Mouse (Mus musculus) CD8-positive naive resting alpha-beta T cell, adult 2 months (primary cell): ENCODE measurements around the gene Syk.

Experiments used
- DNase-seq, 2 experiments: peaks; one replicate each; pipeline ENCODE4 v3.0.0; 2022; ENCODE audit warnings: low read depth in 2 of 2, low spot score in 2 of 2

Gene Syk

DNA sequence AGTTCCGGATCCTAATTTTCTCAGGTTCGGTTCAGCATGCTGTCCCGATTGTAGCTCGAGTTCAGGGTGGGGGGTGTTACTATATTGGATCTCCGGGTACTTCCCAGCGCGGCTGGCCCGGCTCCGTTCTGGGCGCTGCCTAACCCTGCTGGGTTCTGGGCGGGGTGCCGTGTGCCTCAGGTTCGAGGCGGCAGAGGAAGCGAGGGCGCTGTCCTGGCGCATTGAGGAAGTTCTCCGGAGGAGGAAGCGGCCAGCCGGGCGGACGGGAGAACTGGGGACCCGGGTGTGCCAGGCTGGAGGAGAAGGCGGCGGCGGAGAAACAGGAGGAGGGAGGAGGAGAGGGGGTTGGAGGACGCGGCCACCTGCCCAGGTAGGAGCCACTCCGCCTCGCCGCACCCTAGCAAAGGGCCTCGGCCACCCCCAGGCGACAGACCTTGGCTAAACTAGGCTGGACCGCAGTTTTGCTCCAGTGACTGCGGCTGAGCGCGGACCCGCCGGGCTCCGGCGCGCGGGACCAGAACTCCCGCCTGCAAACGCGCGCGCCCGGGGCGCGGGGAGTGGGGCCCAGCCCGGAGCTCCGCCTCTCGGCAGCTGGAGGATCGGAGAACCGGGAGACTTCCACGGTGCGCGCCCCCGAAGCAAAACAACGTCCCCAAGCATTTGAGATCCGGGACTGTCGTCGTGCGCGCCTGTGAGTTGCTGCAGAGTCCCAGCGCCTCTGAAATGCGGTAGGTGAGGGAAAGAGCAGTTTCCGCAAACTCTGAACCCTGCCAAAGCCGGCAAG is at the start of gene Syk:
Gene Syk, plus strand, starts transcription at position 296 of the 784 bp plus-strand sequence.
- no peak for DNase-seq

DNA sequence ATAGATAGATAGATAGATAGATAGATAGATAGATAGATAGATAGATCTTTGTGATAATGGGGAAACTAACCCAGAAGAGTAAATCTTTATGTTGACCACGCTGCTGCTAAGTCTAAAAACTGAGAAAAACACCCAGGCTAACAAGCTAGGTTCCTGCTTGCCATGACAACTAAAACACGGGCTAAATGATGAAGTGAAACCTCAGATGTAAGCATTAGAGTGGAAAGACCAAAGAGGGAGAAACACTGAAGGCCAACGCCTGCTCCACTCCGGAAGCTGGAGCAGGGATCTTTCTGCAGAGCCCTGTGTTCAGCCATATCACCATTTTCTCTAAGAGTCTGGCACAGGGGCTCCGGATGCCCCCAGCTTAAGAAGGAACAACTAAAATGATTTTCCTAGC is 49.3 kb upstream of the Syk start:
- DNase-seq: no peak

DNA sequence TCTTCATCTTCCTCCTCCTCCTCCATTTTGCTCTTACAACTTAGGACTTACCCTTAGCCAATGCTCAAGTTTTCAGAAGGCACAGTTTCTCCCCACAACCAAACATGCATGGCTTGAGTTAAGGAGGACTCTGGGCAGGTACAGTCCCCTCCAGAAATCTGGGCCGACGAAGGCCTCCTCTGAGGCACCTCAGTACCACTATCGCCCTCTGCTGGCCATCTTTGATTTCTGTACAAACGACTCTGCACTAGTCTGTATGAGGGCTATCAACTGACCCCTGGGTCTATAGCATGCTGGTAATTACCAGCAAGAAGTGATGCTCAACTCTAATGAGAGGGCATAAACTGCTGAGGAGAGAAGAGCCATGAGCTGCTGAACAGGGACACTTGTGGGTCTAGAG is 47.4 kb upstream of the Syk start:
- DNase-seq: peak; percentile 23 to 40

DNA sequence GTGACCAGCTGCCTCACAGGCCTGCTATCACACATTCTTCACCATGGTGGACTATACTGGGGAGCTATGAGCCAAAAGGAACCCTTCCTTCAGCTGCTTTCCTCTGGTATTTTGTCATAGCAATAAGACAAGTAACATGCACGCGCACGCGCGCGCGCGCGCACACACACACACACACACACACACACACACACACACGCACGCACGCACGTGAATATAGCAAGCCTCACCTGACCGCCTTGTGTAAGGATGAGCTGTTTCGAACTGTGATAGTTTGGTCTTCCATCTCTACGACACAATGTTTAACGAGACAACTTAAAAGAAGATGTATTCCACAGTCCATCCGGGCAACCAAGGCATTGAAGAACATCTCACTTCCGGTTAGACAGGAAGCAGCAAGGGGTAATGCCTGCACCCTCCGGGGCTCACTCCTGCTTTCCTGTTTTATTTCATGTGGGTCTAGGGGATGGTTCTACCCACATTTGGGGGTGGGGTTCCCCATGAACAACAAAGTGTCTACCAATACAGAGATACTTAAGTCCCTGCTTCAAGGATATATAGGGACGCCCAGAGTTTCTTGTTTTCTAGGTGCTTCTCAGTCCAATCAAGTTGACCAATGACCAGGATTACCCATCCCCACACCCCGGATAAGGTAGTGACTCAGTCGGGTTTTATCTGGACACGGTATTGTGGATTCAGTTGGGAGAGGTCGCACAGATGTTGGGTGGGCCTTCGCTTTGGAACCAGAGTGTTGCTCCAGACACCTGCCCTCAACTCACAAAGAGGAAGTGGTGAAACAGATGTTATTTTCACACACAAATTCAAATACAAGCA is 45.0 kb upstream of the Syk start:
- peak in 1 of 2 experiments; percentile 7 for DNase-seq

DNA sequence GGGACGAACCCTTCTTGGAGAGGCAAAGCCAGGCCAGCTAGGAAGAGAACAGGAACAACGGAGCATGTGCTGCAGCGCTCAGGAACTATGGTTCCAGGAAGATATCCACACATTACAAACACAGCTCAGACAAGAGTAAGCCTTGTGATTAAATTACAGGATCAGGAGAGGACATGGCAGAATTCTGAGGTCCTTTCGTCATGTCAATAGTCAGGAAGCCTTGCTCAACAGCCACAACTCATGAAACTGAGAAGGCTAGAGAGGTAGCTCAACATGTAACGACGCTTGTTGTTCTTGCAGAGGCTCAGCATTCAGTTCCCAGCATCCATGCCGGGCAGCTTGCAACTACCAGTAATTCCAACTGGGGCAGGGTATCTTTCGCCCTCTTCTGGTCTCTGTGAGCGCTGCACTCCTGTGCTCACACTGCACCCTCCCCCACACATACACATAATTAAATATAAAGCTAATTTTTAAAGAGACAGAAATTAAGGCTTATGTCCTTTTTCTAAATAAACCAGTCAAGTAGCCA is 44.3 kb upstream of the Syk start:
- DNase-seq: no peak

DNA sequence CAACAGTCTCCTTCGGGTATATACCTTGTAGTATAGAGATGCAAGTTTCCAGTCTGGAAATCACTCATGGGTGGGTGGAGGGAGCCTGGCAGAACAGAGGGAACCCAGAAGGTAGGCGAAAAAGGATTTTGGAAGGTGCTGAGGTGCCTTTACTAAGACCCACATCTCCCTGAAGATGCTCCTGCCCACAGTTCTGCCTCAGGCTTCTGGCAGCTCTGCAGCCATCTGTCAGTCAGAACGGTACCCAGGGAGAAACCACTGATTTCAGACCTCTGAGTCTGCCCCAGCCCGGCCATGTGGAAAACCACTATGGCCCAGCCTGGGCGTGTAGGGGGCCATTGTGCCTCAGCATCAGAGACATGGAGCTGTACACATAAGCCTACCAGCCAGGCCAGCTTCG is 43.5 kb upstream of the Syk start:
- DNase-seq: no peak

DNA sequence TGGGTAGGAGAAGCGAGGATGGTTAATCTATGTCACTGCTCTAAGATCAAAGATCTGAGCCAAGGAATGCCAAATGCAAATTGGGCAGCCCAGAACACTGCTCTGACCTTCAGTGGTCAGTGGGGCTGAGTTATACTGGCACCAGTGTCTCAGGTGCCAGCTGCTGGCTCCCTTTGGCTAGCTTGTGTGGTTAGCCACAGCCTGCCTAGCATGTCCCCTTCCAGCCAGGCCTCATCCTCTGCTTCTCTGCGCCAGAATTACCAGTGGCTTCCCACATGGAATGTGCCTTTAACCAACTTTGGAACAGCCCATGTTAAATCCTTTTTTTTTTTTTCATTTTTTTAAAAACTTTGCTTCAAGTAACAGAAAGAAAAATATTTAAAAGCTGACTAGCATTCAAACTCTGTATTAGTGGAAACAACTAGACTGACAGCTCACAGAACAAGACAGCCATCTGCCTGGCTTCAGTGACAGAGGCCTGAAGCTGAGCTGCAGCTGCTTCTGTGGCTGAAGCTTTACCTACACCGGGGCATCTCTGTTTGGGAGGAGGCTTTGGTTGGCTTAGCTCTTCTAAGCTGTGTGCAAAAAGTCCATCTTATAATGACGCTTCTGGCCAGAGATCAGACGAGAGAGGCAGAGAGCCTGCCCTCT is 41.5 kb upstream of the Syk start:
- DNase-seq: no peak

DNA sequence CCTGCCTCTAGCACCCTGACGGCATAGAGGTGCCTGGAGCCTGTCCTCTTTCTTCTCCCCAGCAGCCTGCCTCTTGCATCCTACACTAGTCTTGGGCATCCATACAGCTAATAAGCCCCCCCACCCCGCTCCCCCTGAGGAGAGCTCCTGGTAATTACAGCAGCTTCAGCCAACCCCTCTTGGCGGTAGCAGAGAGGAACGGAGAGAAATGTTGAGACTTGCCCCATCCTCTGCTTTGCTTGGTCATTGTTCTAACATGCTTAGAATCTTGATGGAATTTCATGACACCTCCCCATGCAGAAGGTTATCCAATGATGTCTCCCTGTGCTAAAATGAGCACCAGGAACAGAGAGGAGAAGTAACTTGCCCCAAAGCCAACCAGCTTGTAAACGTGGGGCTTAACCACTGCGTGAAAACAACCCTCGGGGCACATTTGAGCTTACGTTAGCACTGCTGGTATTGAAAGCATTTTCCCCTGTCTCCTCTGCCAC is 40.9 kb upstream of the Syk start:
- DNase-seq: no peak

DNA sequence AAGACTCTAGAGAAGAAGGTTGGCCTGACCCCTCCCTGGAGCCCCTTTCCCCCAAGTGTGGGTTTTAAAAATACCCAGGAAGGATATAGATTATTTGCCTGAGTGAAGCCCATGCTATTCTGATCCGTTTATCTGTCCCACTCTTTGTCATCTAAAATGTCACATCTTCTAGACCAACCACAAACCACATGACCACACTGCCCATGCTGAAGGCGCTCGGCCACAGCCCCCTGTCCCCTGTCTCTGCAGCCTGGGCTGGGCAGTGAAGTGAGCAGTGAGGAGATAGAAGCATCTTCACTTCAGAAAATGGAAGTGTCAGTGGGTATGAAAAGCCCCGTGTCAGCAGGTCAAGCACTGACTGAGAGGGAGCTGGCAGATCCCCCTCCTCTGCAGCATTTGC is 40.3 kb upstream of the Syk start:
- no peak for DNase-seq

DNA sequence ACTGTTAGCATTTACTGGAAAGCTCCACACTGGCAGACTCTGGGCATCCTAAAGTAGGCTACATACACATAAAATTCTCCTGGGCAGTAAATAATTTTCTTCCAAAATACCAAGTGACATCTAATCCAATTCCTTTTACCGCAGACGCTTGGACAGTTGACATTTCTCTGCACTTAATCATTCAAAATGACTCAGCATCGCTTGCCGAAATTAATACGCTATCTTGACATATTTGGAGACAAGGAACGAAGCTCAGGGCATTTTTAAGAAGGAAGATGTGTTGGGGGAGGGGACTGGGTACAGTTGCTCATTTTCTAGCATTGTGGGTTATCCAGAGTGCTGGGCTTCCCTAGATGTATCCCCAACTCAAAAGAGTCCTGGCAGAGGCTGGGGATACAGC is 36.7 kb upstream of the Syk start:
- no peak for DNase-seq

DNA sequence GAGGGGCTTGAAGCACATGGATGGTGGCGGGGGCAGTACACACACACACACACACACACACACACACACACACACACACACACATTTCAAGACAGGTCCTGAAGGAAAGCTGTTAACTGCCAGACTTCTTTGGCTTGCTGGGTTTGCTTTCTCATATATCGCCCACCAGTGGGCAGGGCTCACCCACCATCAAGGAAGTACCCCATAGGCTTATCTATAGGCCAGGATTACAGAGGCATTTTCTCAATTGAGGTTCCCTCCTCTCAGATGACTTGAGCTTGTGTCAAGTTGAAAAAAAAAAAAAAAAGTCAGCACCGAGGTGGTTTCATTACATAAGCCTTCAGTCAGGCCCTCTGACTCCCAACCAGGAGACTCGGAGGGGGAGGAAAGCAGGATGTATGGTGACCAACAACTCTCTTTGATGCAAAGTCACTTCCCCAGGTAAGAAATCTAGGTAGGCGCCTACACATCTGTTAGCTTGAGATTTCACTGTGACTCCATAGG is 32.2 kb upstream of the Syk start:
- no peak for DNase-seq

DNA sequence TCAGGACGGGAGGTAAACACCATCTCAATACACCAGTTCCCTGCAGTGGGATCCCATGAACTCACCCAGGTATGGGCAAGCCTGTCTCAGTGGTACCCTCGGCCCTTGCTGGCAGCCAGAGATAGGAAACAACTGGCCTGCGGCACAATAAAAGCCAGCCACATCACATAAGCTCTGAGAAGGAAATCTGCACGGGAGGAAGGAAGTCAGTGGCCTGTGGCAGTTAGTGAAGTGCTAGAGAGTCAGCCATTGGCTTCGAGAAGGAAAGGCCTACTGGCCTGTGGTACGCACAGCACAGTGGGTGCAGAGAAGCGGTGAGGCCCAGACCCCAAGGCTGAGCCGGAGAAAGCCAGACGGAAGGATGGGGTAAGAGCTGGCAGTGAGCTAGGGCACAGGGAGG is 31.7 kb upstream of the Syk start:
- no peak for DNase-seq

DNA sequence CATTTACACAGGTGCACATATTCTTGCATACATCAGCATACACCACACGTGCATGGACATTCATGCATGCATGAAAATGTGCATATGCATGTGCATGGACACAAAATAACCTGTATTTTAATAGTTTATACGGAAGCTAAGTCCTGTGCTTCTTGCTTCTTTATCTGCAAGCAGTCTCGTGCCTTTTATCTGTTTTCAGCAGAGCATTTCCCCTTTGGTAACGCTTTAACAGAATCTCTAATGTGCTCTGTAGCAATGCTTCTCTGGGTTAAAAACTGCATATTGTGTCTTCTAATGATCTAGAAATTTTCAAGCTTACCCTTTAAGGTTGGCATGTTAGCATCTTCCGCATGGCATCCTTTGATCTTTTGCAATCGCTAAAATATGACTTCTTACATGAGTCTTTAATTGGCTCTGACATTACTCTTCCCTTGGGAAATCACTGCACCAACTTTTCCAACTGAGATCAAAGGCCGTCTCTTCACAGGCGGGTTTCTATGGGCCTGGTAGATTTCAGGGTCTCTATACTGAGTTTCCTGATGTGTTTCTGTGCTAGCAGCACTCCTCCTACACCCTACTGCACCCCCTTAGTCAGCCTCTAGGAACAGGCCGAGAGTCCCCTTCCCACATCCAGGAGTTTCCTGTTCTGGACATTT is 30.0 kb upstream of the Syk start:
- DNase-seq: no peak

DNA sequence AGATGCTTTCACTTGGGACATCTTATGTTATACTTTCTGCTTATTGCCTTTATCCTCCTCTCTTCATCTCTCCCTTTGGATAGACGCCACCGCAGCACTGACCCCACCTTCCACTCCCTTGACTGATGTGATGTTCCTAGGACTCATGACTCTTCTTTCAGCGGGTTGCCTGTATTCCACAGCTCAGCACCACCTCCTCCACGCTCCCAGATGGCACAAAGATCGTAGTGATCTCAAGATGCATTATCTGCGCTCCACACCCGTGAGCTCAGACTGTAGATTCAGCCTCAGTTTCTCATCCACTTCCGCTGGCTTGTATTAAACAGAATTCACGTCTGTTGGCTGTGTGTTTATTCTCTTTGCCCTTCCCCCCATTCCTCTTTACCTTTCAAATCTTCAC is 28.3 kb upstream of the Syk start:
- no peak for DNase-seq

DNA sequence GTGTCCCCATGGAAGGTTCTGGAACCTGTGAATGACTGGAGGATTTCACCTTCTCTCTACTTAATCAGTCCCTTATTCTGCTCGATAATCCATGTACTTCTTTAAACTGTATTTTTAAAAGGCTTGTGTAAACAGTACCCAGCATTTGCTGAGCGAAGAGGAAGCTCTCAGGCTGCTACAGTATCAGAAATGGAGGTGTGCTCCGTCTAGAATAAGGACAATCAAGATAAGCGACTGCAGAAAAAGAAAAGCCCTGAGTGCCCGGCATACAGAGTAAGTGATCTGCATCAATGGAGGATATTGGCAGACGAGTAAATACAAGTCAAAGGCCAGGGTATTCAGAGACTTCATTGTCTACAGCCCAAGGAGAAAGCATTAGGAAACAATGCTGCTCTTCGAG is 25.6 kb upstream of the Syk start:
- DNase-seq: no peak

DNA sequence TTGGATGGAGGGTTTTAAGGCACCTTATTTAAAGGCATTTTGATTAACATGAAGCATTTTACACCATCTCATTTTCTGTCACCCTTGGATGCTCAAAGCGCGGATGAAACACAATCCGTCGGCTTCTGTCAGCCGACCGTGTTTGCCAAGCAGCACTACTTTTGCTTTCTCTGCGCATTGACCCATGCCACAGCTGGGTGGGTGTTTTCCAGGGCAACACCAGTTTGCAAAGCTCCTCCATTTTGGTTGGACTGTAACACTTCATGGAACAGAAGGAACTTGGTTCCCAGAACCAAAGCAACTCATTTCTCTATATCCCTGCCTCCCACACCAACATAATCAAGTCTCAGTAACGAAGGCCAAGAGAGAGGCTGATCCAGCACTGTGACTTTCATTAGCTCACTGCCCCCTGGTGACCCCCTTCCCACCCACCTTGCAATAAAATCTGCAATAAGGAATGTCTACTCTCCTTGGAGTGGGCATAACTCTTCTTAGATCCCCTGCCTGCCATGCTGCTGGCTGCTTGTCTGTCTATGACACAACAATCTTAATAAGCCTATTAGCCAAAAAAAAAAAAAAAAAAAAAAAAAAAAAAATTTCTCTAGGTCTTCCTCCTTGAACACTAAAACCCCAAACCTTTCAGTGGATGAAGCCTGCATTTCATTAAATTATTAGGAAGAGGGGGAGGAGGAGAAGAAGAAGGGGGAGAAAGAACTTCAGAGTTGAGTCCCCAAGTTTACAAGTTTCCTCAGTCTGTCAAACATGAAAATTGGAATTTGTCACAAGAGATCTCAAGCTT is 21.4 kb upstream of the Syk start:
- DNase-seq: no peak

DNA sequence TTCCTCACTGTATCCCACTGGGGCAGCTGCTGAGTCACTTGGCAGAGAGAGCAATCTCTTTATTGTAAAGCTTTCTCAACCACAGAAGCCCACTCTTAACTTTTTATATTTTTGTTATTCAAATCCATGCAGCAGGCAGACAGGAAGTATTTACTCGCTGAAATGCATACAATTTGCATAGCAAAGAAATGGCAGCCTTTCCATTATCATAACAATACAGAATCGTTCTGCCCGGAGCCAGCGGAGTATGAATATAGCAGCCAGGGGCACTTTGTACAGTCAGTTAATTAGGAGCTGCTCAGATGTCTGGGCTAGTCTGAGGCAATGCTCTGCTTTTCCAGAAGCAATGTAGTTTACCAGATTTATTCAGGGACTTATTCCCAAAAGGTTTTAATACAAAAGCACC is 20.8 kb upstream of the Syk start:
- no peak for DNase-seq

DNA sequence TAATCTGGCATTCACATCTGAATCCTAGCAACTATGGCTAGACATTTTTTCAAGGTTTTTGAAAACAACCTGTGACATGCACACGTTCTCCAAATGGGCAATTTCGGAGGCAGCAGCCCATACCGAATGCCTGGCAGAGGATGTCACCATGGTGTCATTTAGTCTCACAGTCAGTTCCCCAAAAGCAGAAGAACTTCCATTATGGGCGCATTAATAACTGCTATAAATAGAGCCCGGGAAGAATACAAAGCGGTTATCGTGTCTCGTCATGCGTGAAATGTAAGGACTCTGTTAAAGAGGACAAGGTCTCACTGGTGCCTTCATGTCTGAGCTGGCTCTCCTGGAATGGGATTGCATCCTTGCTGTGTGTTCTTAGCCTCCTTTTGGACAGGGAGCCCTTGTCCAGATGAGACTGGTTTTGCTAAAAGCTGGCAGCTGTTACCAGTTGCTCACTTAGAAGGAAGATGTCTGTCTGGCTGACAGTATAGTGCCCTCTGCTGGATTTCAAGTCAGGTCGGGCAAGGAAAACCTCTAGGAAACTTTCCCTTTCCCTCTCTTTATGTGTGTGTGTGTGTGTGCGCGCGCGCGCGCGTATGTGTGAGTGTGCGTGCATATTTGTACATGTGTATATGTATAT is 17.8 kb upstream of the Syk start:
- no peak for DNase-seq

DNA sequence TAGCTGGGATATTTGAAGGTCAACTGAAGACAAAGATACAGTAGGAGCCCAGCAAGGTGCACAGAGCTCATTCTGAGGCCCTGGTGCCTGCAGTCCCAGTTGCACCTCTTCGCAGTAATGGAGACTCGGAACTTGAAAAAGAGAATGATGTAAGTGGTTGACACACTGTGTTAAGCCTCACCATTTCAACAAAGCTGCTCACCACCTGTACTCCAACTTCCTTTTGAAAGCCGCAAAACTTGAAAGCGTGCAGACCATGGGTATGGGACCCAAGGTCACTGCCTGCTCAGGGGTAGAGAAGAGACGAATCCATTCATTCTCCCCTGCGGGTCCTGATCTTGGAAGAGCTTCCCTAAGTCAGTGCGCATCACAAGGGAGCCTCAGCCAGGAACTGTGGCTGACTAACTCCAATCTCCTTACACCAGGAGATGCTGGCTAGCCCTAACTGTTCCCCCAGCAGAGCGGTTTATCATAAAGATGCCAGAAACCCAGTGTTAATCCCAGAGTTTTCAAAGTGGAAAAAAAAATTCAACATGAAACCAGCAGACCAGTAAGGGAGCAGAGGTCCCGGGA is 16.7 kb upstream of the Syk start:
- DNase-seq: no peak
